Mouse (Mus musculus): ENCODE data around the gene Sar1b.

DNA sequence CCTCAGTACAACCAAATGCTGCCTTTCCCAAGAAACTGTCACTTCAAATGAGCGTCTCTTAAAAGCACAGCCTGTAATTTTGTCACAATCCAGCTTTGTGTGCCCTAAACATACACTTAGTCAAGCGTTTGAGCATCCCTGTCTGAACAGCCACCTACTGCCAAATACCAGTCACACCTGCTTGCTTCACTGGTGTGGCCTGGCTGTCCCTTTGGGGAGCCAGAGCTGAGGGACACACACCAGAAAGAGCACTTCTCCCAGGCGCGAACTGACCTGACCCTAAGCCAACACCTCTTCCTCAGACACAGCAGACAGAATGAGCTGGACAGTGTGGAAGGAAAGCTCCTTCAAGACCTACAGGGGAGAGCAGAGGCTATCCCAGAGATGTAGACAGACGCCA is 69.5 kb downstream of the Sar1b start:
- no peak for TF ChIP-seq POLR2A (IDR thresholded peaks at IDR 0.05; ENCODE audit: insufficient read length, low read depth)
- TF ChIP-seq MAX (IDR thresholded peaks at IDR 0.05; ENCODE audit: low read depth) = no peak
- no peak for TF ChIP-seq TCF12 (IDR thresholded peaks at IDR 0.05; ENCODE audit: insufficient read depth, poor library complexity, severe bottlenecking)
- no peak for TF ChIP-seq MYOG (IDR thresholded peaks at IDR 0.05; ENCODE audit: control insufficient read depth in 1 of 3, insufficient read depth in 1 of 3, insufficient read length in 2 of 3, low read depth in 2 of 3)
- no peak for TF ChIP-seq TCF3 (IDR thresholded peaks at IDR 0.05; ENCODE audit: insufficient read length, low read depth)
- no peak for TF ChIP-seq POLR2AphosphoS2 (IDR thresholded peaks at IDR 0.05; ENCODE audit: insufficient read length, low read depth)
- no peak for TF ChIP-seq SRF (IDR thresholded peaks at IDR 0.05; ENCODE audit: control insufficient read depth, insufficient read length, low read depth)
- TF ChIP-seq MYOD1 (IDR thresholded peaks at IDR 0.05; ENCODE audit: control insufficient read depth in 1 of 3, insufficient read length in 2 of 3, low read depth in 2 of 3) = no peak
- TF ChIP-seq E2F4 (IDR thresholded peaks at IDR 0.05; ENCODE audit: insufficient read depth) = no peak
